Mouse (Mus musculus): ENCODE results near the gene Ctc1.

GRCm38 (mm10) chr11:69073065-69073888 lies 57.6 kb downstream of the Ctc1 start:
- TF ChIP-seq POLR2A (IDR thresholded peaks at IDR 0.05; ENCODE audit: insufficient read depth, low read depth, low read length) (no peak), CTCF (IDR thresholded peaks at IDR 0.05; ENCODE audit: insufficient read depth, low read depth, low read length) (no peak)
